ENCODE assay signal across 13 mouse cellular contexts in genomic region chr16:75325296-75325695, GRCm38 (mm10).
A peak's percentile ranks its signal among the peaks of the same experiment; 100 is the strongest.
DNase-seq lines count a peak whose midpoint lies in the region; ATAC-seq and TF ChIP-seq lines count a peak whose summit lies in the region.
"Had no signal": no experiment of that assay in that cellular context is flagged by ENCODE, and none has a peak within 500 bp of the region (broad histone marks: within the 10 kb centered on the region; RNA-seq: fewer than 3 reads in every experiment).

No protein-coding gene starts in this region.

- H3K27ac ChIP-seq in lung, postnatal 0 days (ENCODE audit: low read length): no peak overlapping the region
- H3K27ac ChIP-seq in embryonic facial prominence, embryonic 14.5 days (replicated peaks; ENCODE audit: low read depth, low read length): no peak overlapping the region
- H3K27ac ChIP-seq: heart, embryonic 13.5 days; limb, embryonic 13.5 days; macrophage had no signal

- no peaks in the 10 kb centered on the region for H3K4me1 ChIP-seq in lung, postnatal 0 days (ENCODE audit: insufficient read depth, low read depth, low read length)
- H3K4me1 ChIP-seq in embryonic facial prominence, embryonic 14.5 days (ENCODE audit: control insufficient read depth, insufficient read depth, low read length): no peaks in the 10 kb centered on the region
- H3K4me1 ChIP-seq: heart, embryonic 13.5 days; limb, embryonic 13.5 days had no signal

- no peak for ATAC-seq in lung, postnatal 0 days
- no peak for ATAC-seq in embryonic facial prominence, embryonic 14.5 days (ENCODE audit: low read depth)

- 77% methylated on average over 1 of the region's 1 CpGs for WGBS in lung, postnatal 0 days
- 85% methylated on average over 1 of the region's 1 CpGs for WGBS in embryonic facial prominence, embryonic 14.5 days

- TF ChIP-seq CTCF in lung, postnatal 0 days (IDR thresholded peaks at IDR 0.05): peak; percentile 23; the same call in 1 of the 2 replicates

- H3K36me3 ChIP-seq in lung, postnatal 0 days (ENCODE audit: insufficient read depth, low read length): no peaks in the 10 kb centered on the region
- no peaks in the 10 kb centered on the region for H3K36me3 ChIP-seq in embryonic facial prominence, embryonic 14.5 days (ENCODE audit: control insufficient read depth, insufficient read depth, low read length)
- H3K36me3 ChIP-seq: heart, embryonic 13.5 days; limb, embryonic 13.5 days had no signal

- H3K27me3 ChIP-seq in lung, postnatal 0 days (replicated peaks; ENCODE audit: insufficient read depth, low read length): no peaks in the 10 kb centered on the region
- H3K27me3 ChIP-seq in embryonic facial prominence, embryonic 14.5 days (replicated peaks; ENCODE audit: control insufficient read depth, insufficient read depth, low read length): no peaks in the 10 kb centered on the region
- H3K27me3 ChIP-seq: heart, embryonic 13.5 days; limb, embryonic 13.5 days had no signal

- H3K9ac ChIP-seq in lung, postnatal 0 days (replicated peaks; ENCODE audit: low read depth): no peak overlapping the region
- no peak overlapping the region for H3K9ac ChIP-seq in embryonic facial prominence, embryonic 14.5 days (ENCODE audit: low read depth, low read length)
- H3K9ac ChIP-seq: heart, embryonic 13.5 days; limb, embryonic 13.5 days had no signal

- TF ChIP-seq EP300 in lung, postnatal 0 days (IDR thresholded peaks at IDR 0.05): no peak

- H3K4me2 ChIP-seq in lung, postnatal 0 days (replicated peaks; ENCODE audit: low read depth, low read length): no peak overlapping the region
- H3K4me2 ChIP-seq in embryonic facial prominence, embryonic 14.5 days (ENCODE audit: low read depth, low read length): no peak overlapping the region
- H3K4me2 ChIP-seq: heart, embryonic 13.5 days; limb, embryonic 13.5 days had no signal

- H3K9me3 ChIP-seq in lung, postnatal 0 days (ENCODE audit: low read length): no peaks in the 10 kb centered on the region
- H3K9me3 ChIP-seq in embryonic facial prominence, embryonic 14.5 days (ENCODE audit: control insufficient read depth, low read length): no peaks in the 10 kb centered on the region
- H3K9me3 ChIP-seq: heart, embryonic 13.5 days; limb, embryonic 13.5 days had no signal

- no peak overlapping the region for H3K4me3 ChIP-seq in lung, postnatal 0 days (ENCODE audit: low read depth, low read length)
- no peak overlapping the region for H3K4me3 ChIP-seq in embryonic facial prominence, embryonic 14.5 days (ENCODE audit: low read depth, low read length)
- H3K4me3 ChIP-seq: heart, embryonic 13.5 days; limb, embryonic 13.5 days had no signal

- DNase-seq in cerebellum, postnatal 14 days: peak; percentile 12 to 13
- no peak for DNase-seq in cerebellum, adult 9-10 months
- peak; percentile 18 for DNase-seq in lung, postnatal 0 days (ENCODE audit: low spot score)
- DNase-seq in lung, adult 18-20 months: no peak
- peak; percentile 56 for DNase-seq in embryonic facial prominence, embryonic 14.5 days (ENCODE audit: low spot score)
- peak; percentile 79 for DNase-seq in retina, embryonic 14.5 days (ENCODE audit: low spot score)
- no peak for DNase-seq in spleen, postnatal 10 days (ENCODE audit: low spot score in 2 of 2)
- DNase-seq in layer of hippocampus, postnatal 10 days (ENCODE audit: low spot score in 2 of 2): no peak
- DNase-seq: B cell, adult 2 months; kidney, postnatal 25 days had no signal

Comparison
In these comparisons a context has a peak if more than half of its experiments do, and no peak if none do; other contexts are left out.
1. DNase-seq: peak in cerebellum, postnatal 14 days (2 of 2), lung, postnatal 0 days (single experiment), embryonic facial prominence, embryonic 14.5 days (single experiment) and retina, embryonic 14.5 days (single experiment); none in cerebellum, adult 9-10 months (single experiment), lung, adult 18-20 months (0 of 2), spleen, postnatal 10 days (0 of 2) and layer of hippocampus, postnatal 10 days (0 of 2).